Mouse (Mus musculus) embryo, embryonic 11 days (tissue): Measurements from ENCODE around the gene Gbp3.
A peak's percentile ranks its signal among the peaks of the same experiment; 100 is the strongest.
"Not testable (repeated sequence)": the region's sequence is repeated elsewhere in the genome, so short reads cannot be mapped to it uniquely, and the experiment has no call there.

Experiments
- DNase-seq: peaks from one replicate; pipeline ENCODE4 v3.0.0-alpha.2; 2015

The Gbp3 gene

GRCm38 (mm10) chr3:142559632-142560228, at the start of gene Gbp3:
Gbp3 (plus strand) TSS chr3:142560026.
- no peak for DNase-seq

GRCm38 (mm10) chr3:142528116-142528515, 31.7 kb upstream of the Gbp3 start:
- no peak for DNase-seq

GRCm38 (mm10) chr3:142529597-142529996, 30.2 kb upstream of the Gbp3 start:
- no peak for DNase-seq

GRCm38 (mm10) chr3:142530087-142530953, 29.5 kb upstream of the Gbp3 start, which contains the start of gene Gbp7:
Gbp7 (plus strand) TSS chr3:142530342.
- peak; percentile 59 for DNase-seq

GRCm38 (mm10) chr3:142531595-142531994, 28.2 kb upstream of the Gbp3 start:
- no peak for DNase-seq

GRCm38 (mm10) chr3:142533185-142533584, 26.6 kb upstream of the Gbp3 start:
- DNase-seq = no peak

- no peak for DNase-seq
Observed at GRCm38 (mm10) chr3:142535667-142536066, 24.2 kb upstream of the Gbp3 start.

- no peak for DNase-seq
Observed at GRCm38 (mm10) chr3:142541391-142541790, 18.4 kb upstream of the Gbp3 start.

GRCm38 (mm10) chr3:142542776-142543175, 17.1 kb upstream of the Gbp3 start:
- not testable (repeated sequence) for DNase-seq

GRCm38 (mm10) chr3:142546690-142547089, 13.1 kb upstream of the Gbp3 start:
- no peak for DNase-seq

- DNase-seq = no peak
Observed at GRCm38 (mm10) chr3:142550052-142550676, 9.7 kb upstream of the Gbp3 start.

- no peak for DNase-seq
Observed at GRCm38 (mm10) chr3:142554601-142555000, 5.2 kb upstream of the Gbp3 start.

GRCm38 (mm10) chr3:142555623-142556022, 4.2 kb upstream of the Gbp3 start:
- no peak for DNase-seq

GRCm38 (mm10) chr3:142560296-142560948, 596 bp downstream of the Gbp3 start:
- peak; percentile 90 for DNase-seq

- no peak for DNase-seq
Observed at GRCm38 (mm10) chr3:142561045-142561646, 1.3 kb downstream of the Gbp3 start.

GRCm38 (mm10) chr3:142561666-142562065, 1.8 kb downstream of the Gbp3 start:
- DNase-seq = no peak

GRCm38 (mm10) chr3:142567490-142567889, 7.7 kb downstream of the Gbp3 start:
- DNase-seq = not testable (repeated sequence)

- DNase-seq = no peak
Observed at GRCm38 (mm10) chr3:142570738-142571137, 10.9 kb downstream of the Gbp3 start.

GRCm38 (mm10) chr3:142577108-142577507, 17.3 kb downstream of the Gbp3 start:
- DNase-seq = no peak

GRCm38 (mm10) chr3:142578342-142578741, 18.5 kb downstream of the Gbp3 start:
- DNase-seq = no peak

- no peak for DNase-seq
Observed at GRCm38 (mm10) chr3:142583067-142583466, 23.2 kb downstream of the Gbp3 start.

- no peak for DNase-seq
Observed at GRCm38 (mm10) chr3:142587386-142587785, 27.6 kb downstream of the Gbp3 start.

GRCm38 (mm10) chr3:142588888-142589287, 29.1 kb downstream of the Gbp3 start:
- DNase-seq = no peak
